Mouse (Mus musculus): ENCODE measurements around the gene Palm. TPM values are rescaled to one million over a fixed set of nuclear protein-coding genes. Genes with fewer than 3 reads are reported as not detected.

Palm gene
- total RNA-seq, 1 experiment from 2014 or later = 40.6 TPM

GRCm38 (mm10) chr10:79767372-79768244 is 25.8 kb upstream of the Palm start:
- ATAC-seq (ENCODE audit: extremely low read depth, insufficient number of reproducible peaks, low FRiP score, poor library complexity, severe bottlenecking) = no peak

GRCm38 (mm10) chr10:79768400-79768799 is 25.0 kb upstream of the Palm start:
- ATAC-seq (ENCODE audit: extremely low read depth, insufficient number of reproducible peaks, low FRiP score, poor library complexity, severe bottlenecking) = peak; percentile 23; the same call in 1 of the 2 replicates

- ATAC-seq (ENCODE audit: extremely low read depth, insufficient number of reproducible peaks, low FRiP score, poor library complexity, severe bottlenecking) = no peak
These were observed 24.0 kb upstream of the Palm start for GRCm38 (mm10) chr10:79769329-79769728.

GRCm38 (mm10) chr10:79772320-79772719 is 21.1 kb upstream of the Palm start:
- no peak for ATAC-seq (ENCODE audit: extremely low read depth, insufficient number of reproducible peaks, low FRiP score, poor library complexity, severe bottlenecking)

- ATAC-seq (ENCODE audit: extremely low read depth, insufficient number of reproducible peaks, low FRiP score, poor library complexity, severe bottlenecking) = no peak
These were observed 20.2 kb upstream of the Palm start for GRCm38 (mm10) chr10:79773208-79773607.

- no peak for ATAC-seq (ENCODE audit: extremely low read depth, insufficient number of reproducible peaks, low FRiP score, poor library complexity, severe bottlenecking)
These were observed 18.7 kb upstream of the Palm start for GRCm38 (mm10) chr10:79774486-79775279.

GRCm38 (mm10) chr10:79777103-79777531 is 16.3 kb upstream of the Palm start, which contains the start of gene Fstl3:
Gene Fstl3, plus strand, starts transcription at chr10:79777272.
- no peak for ATAC-seq (ENCODE audit: extremely low read depth, insufficient number of reproducible peaks, low FRiP score, poor library complexity, severe bottlenecking)

GRCm38 (mm10) chr10:79778006-79778405 is 15.4 kb upstream of the Palm start:
- ATAC-seq (ENCODE audit: extremely low read depth, insufficient number of reproducible peaks, low FRiP score, poor library complexity, severe bottlenecking) = no peak

GRCm38 (mm10) chr10:79779193-79779592 is 14.2 kb upstream of the Palm start:
- ATAC-seq (ENCODE audit: extremely low read depth, insufficient number of reproducible peaks, low FRiP score, poor library complexity, severe bottlenecking) = no peak

- peak; percentile 81 for ATAC-seq (ENCODE audit: extremely low read depth, insufficient number of reproducible peaks, low FRiP score, poor library complexity, severe bottlenecking)
These were observed 13.3 kb upstream of the Palm start for GRCm38 (mm10) chr10:79779784-79780663.

- no peak for ATAC-seq (ENCODE audit: extremely low read depth, insufficient number of reproducible peaks, low FRiP score, poor library complexity, severe bottlenecking)
These were observed 12.7 kb upstream of the Palm start for GRCm38 (mm10) chr10:79780664-79781015.

GRCm38 (mm10) chr10:79781139-79781538 is 12.2 kb upstream of the Palm start:
- ATAC-seq (ENCODE audit: extremely low read depth, insufficient number of reproducible peaks, low FRiP score, poor library complexity, severe bottlenecking) = no peak

GRCm38 (mm10) chr10:79781956-79782355 is 11.4 kb upstream of the Palm start:
- ATAC-seq (ENCODE audit: extremely low read depth, insufficient number of reproducible peaks, low FRiP score, poor library complexity, severe bottlenecking) = no peak

- no peak for ATAC-seq (ENCODE audit: extremely low read depth, insufficient number of reproducible peaks, low FRiP score, poor library complexity, severe bottlenecking)
These were observed 10.3 kb upstream of the Palm start for GRCm38 (mm10) chr10:79783050-79783449.

- no peak for ATAC-seq (ENCODE audit: extremely low read depth, insufficient number of reproducible peaks, low FRiP score, poor library complexity, severe bottlenecking)
These were observed 9.2 kb upstream of the Palm start for GRCm38 (mm10) chr10:79783920-79784800.

GRCm38 (mm10) chr10:79788386-79789158 is 4.8 kb upstream of the Palm start:
- ATAC-seq (ENCODE audit: extremely low read depth, insufficient number of reproducible peaks, low FRiP score, poor library complexity, severe bottlenecking) = peak; percentile 59

GRCm38 (mm10) chr10:79789581-79789980 is 3.8 kb upstream of the Palm start:
- no peak for ATAC-seq (ENCODE audit: extremely low read depth, insufficient number of reproducible peaks, low FRiP score, poor library complexity, severe bottlenecking)
